Mouse (Mus musculus) testis, adult 2 months (tissue): ENCODE measurements around the gene Rela.

Experiments
- CTCF ChIP-seq: fragments of 200-500 bp; IDR thresholded peaks from 2 replicates; pipeline ENCODE4 v1.5.1; 2012; ENCODE audit warnings: low read depth, mild to moderate bottlenecking, inconsistent platforms, low read length, moderate library complexity; ENCODE audit not compliant: control insufficient read depth, insufficient read depth, insufficient replicate concordance
- POLR2A ChIP-seq: fragments of 200-500 bp; IDR thresholded peaks from 2 replicates; pipeline ENCODE4 v1.6.1; 2012; ENCODE audit warnings: low read depth, mild to moderate bottlenecking, inconsistent platforms, low read length, moderate library complexity; ENCODE audit not compliant: control insufficient read depth

GRCm38 (mm10) chr19:5607705-5608410 is 29.4 kb upstream of the Rela start:
- TF ChIP-seq CTCF (no peak), POLR2A (no peak)
